Mouse (Mus musculus): ENCODE measurements at regions not wholly inside any gene's neighbourhood (a gene's known extent, or its start where the extent isn't known, plus 50 kb on each side); places are given as distances from the start of the nearest gene placed in this dataset.

DNA sequence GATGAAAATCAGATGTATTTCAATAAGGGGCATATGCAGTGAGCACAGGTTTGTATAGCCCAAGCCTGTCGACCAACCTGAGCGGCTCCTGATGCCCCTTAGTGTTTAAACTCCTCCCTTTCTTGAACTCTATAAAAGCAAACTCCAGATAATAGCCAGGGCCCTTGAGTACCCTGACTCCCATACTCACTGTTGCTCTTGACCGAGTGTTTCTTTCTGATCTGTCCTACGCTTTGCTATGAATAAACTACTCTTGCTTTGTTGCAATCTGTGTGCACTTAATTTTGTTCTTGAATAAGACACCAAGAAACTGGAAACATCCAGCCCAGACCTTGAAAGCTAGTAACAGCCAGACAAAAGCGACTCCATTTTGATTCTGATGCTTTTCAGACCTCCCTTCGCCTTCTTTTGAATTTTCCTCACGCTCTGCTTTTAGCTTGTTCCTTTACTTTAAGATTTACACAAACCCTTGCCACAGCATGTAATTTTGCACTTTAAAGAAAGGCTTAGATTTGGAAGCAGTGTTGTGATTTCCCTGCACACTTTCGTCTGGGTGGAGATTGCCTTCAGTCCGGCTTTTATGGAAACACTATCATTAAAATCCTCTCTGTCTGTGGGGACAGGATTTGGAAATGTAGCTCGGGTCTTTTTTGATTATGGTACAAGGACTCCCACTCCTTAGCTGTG is 149.1 kb downstream of the Gm5426 start:
- TF ChIP-seq CTCF (IDR thresholded peaks at IDR 0.05; ENCODE audit: low read depth, low read length), result no peak
- no peak for TF ChIP-seq TAL1 (conservative IDR thresholded peaks at IDR 0.05; ENCODE audit: low read depth, low read length)
- no peak for TF ChIP-seq GATA2 (IDR thresholded peaks at IDR 0.05; ENCODE audit: borderline replicate concordance, low read depth, low read length)
